Mouse (Mus musculus): ENCODE results near the gene Rin2.

DNA sequence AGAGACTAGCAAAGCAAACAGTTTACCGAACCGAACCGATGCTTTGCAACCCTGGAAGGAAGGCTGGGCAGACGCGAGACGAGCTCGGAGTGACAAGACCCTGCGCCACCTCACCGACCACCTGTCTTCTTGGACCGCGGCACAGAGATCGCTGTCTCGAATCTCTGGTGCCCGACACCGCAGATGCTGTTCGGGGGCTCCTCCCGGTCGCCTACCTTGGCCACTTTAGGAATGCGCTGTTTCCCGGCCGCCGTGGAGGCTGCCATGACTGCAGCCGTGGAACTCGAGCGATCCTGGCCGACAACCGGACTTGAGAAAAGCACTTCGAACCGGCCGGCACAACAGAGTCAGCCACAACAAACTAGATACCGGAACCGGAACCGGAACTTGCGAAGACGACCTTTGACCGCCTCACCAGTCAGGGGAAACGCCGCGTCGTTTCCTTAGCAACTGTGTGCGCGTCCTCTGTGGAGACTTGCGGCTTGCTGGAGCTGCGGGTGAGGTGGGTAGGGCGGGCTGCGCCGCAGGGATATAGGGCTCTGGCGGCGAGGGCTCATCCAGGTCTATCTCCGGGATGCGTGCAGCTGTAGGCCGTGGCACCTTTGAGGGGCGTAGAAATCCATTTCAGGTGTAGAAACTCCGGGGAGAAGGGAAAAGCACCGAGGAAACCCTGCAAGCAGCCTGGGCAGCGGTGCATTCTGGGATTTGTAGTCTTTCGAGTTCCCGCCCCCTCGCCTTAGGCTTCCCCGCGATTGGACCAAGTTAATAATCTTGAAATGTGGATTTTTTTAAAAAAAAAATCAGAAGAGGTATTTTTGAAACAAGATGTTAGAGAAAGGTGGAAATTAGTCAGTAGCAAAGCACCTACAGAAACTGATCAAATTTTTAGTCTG lies 259.6 kb downstream of the Rin2 start, which contains the start of the genes Cfap61 and Crnkl1:
- TF ChIP-seq POLR2A (IDR thresholded peaks at IDR 0.05; ENCODE audit: insufficient read length, low read depth) (peak; percentile 53), TCF12 (IDR thresholded peaks at IDR 0.05; ENCODE audit: insufficient read depth, poor library complexity, severe bottlenecking) (no peak), CEBPB (IDR thresholded peaks at IDR 0.05; ENCODE audit: insufficient read depth, poor library complexity, severe bottlenecking) (no peak), USF1 (IDR thresholded peaks at IDR 0.05; ENCODE audit: low read depth) (no peak), REST (IDR thresholded peaks at IDR 0.05; ENCODE audit: insufficient read depth, insufficient read length) (no peak), MYOG (IDR thresholded peaks at IDR 0.05; ENCODE audit: control insufficient read depth in 1 of 3, insufficient read depth in 1 of 3, insufficient read length in 2 of 3, low read depth in 2 of 3) (peak in 1 of 3 experiments; percentile 9), MYOD1 (IDR thresholded peaks at IDR 0.05; ENCODE audit: control insufficient read depth in 1 of 3, insufficient read length in 2 of 3, low read depth in 2 of 3) (peak in 2 of 3 experiments; percentile 24 to 29), SRF (IDR thresholded peaks at IDR 0.05; ENCODE audit: control insufficient read depth, insufficient read length, low read depth) (no peak), E2F4 (IDR thresholded peaks at IDR 0.05; ENCODE audit: insufficient read depth) (peak; percentile 42), POLR2AphosphoS2 (IDR thresholded peaks at IDR 0.05; ENCODE audit: insufficient read length, low read depth) (no peak)
